Mouse (Mus musculus) left cerebral cortex, postnatal 10 days (tissue): ENCODE measurements around the gene Asnsd1. TPM values are rescaled to one million over a fixed set of nuclear protein-coding genes. Genes with fewer than 3 reads are reported as not detected.

Source experiments
- DNase-seq, 2 experiments: peaks; one replicate each; pipeline ENCODE4 v3.0.0; 2021 to 2022; ENCODE audit warnings: low spot score in 2 of 2, mixed read lengths in 1 of 2; ENCODE audit errors: extremely low spot score in 1 of 2
- intact Hi-C: fragments of 180-260 bp; cut with DNase I; formaldehyde crosslinking; loops from one replicate; pipeline ENCODE4 v1.15.1; 2025
- total RNA-seq, 2 experiments: library from RNA; stranded (reverse); gene quantifications; 2 replicates each; pipeline ENCODE4 v1.2.3; 2021

The Asnsd1 gene
- total RNA-seq, 2 experiments from 2014 or later: 30.2 to 33.2 TPM

DNA sequence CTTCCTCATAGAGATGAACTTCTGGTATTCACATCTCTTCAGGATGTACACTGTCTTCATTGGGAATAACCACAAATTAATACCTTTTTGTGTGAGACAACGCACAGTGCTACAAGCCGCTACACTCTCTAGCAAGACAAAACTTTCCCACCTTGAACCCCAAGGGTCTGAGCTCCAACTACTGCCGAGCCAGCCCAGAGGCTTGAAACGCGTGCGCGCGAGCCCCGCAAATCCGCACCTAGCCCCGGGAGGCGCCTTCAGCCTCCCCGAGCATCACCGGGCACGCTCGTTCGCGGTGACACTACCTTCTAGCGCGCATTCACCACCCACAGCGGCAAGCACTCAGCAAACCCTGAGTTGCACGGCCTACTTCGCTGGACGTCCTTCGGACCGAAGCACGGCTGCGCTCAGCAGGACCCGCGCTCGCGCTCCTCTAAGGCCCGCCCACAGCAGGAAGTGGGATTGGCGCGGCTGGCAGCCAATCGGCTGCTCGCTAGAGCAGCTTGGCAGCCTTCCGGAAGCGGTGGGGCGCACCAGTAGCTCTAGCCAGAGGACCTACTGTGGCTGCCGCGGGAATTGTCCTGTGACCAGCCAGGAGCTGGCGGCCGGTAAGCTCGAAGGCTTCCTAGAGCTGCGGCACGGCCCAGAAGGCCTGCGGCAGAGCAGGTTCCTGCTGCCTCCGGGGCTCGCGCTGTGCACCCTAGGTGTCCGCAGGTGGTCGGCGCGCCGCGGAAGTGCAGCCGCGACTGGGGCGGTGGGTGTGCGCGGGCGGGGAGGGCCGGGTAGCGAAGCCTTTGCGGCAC, 55.8 kb downstream of the Asnsd1 start, which contains the start of the genes Pms1, Ormdl1 and Gm28778:
Gene Pms1 (minus strand): TSS at position 438 of the 803 bp plus-strand sequence.
Gene Ormdl1 (plus strand): TSS at position 515 of the 803 bp plus-strand sequence.
Gene Gm28778 (plus strand): TSS at position 531 of the 803 bp plus-strand sequence.
- intact Hi-C loops: no loop called here
- peak; percentile 93 to 96 for DNase-seq

Other genes with a start within 250 kb of the Asnsd1 start
- not detected for gene 1700019A02Rik, start 165.1 kb downstream of the Asnsd1 start, total RNA-seq
- gene Pms1, start 55.7 kb downstream of the Asnsd1 start, total RNA-seq: 10 to 100 TPM; 10.4 to 12.0 TPM
- gene Ormdl1, start 55.7 kb downstream of the Asnsd1 start, total RNA-seq: 1 to 10 TPM; 5.9 to 6.7 TPM
- gene Gm28778, start 55.6 kb downstream of the Asnsd1 start, total RNA-seq: not detected
- gene Osgepl1, start 39.1 kb downstream of the Asnsd1 start, total RNA-seq: 10 to 100 TPM; 16.1 to 19.7 TPM
- gene Asdurf, start 133 bp downstream of the Asnsd1 start, total RNA-seq: 1 to 10 TPM in 1 of 2 experiments, not detected in 1; 8.8 TPM
- gene Gm28551, start 85 bp downstream of the Asnsd1 start, total RNA-seq: under 1 TPM; 0.19 to 0.30 TPM